In the genomic region with DNA sequence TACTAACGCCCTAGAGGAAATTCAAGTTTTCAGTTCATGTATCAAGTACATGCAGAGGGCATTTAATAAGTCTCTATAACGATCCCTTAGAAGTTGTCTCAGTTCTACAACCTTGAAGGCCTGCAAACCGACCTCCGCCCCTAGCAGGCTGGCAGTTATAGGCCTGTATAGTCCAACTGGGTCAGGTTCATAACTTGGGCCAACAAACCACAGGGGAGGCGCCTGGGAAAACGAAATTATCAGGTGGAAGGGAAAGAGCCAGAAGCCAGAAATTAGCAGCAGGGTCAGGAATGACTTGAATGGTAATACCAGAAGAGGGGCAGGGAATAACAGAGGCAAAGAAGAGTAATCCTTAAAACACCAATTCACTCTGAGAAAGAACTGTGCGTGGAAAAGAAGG, we compare ENCODE assay signal across 8 mouse cellular contexts. TPM values are rescaled to one million over a fixed set of nuclear protein-coding genes. Genes with fewer than 3 reads are reported as not detected.
DNase-seq lines count a peak whose midpoint lies in the region; ATAC-seq and TF ChIP-seq lines count a peak whose summit lies in the region.

No protein-coding gene starts in this region.

- TF ChIP-seq CTCF in stomach, postnatal 0 days (IDR thresholded peaks at IDR 0.05; ENCODE audit: low read depth), result no peak

- peak overlapping the region; percentile 81 for H3K9ac ChIP-seq in forebrain, embryonic 11.5 days (ENCODE audit: low read length)
- peak overlapping the region; percentile 85 for H3K9ac ChIP-seq in hindbrain, embryonic 14.5 days
- peak overlapping the region; percentile 79 for H3K9ac ChIP-seq in stomach, postnatal 0 days (ENCODE audit: low read length)

- ATAC-seq in forebrain, embryonic 11.5 days (replicated peaks; ENCODE audit: low FRiP score), result no peak
- no peak for ATAC-seq in hindbrain, embryonic 14.5 days (ENCODE audit: low FRiP score)
- no peak for ATAC-seq in stomach, postnatal 0 days (ENCODE audit: low FRiP score, low TSS enrichment)
- ATAC-seq in megakaryocyte-erythroid progenitor cell, adult 5-6 weeks (replicated peaks; ENCODE audit: low FRiP score, low TSS enrichment, poor library complexity, severe bottlenecking), result no peak

- 39% methylated on average over 7 of the region's 7 CpGs for WGBS in forebrain, embryonic 11.5 days
- 39% methylated on average over 7 of the region's 7 CpGs for WGBS in hindbrain, embryonic 14.5 days
- 24% methylated on average over 7 of the region's 7 CpGs for WGBS in stomach, postnatal 0 days

- H3K9me3 ChIP-seq in forebrain, embryonic 11.5 days (ENCODE audit: control insufficient read depth, low read length), result no peaks in the 10 kb centered on the region
- no peaks in the 10 kb centered on the region for H3K9me3 ChIP-seq in hindbrain, embryonic 14.5 days (ENCODE audit: control insufficient read depth, low read length)
- H3K9me3 ChIP-seq in stomach, postnatal 0 days (ENCODE audit: control insufficient read depth, low read length), result no peaks in the 10 kb centered on the region

- H3K4me1 ChIP-seq in forebrain, embryonic 11.5 days (replicated peaks; ENCODE audit: control insufficient read depth, insufficient read depth, low read length), result 0 out of 2 replicates have a peak, but pooled peaks cover 2% of the 10 kb centered on the region
- peaks cover 8% of the 10 kb centered on the region for H3K4me1 ChIP-seq in hindbrain, embryonic 14.5 days (replicated peaks; ENCODE audit: control insufficient read depth, insufficient read depth, low read length)
- no peaks in the 10 kb centered on the region for H3K4me1 ChIP-seq in stomach, postnatal 0 days (replicated peaks; ENCODE audit: control insufficient read depth, insufficient read depth)

- no peak overlapping the region for H3K27ac ChIP-seq in forebrain, embryonic 11.5 days (ENCODE audit: low read depth, low read length)
- H3K27ac ChIP-seq in hindbrain, embryonic 14.5 days, result no peak overlapping the region
- peak overlapping the region; percentile 56; the same call in 1 of the 2 replicates for H3K27ac ChIP-seq in stomach, postnatal 0 days (replicated peaks)

- H3K4me3 ChIP-seq in forebrain, embryonic 11.5 days (ENCODE audit: low read depth, low read length), result peak overlapping the region; percentile 90
- H3K4me3 ChIP-seq in hindbrain, embryonic 14.5 days (replicated peaks; ENCODE audit: low read length), result peak overlapping the region; percentile 85
- H3K4me3 ChIP-seq in stomach, postnatal 0 days (ENCODE audit: low read depth, low read length), result peak overlapping the region; percentile 92

- peak overlapping the region; percentile 63 for H3K4me2 ChIP-seq in forebrain, embryonic 11.5 days (ENCODE audit: low read depth, low read length, severe bottlenecking)
- H3K4me2 ChIP-seq in hindbrain, embryonic 14.5 days (replicated peaks), result peak overlapping the region; percentile 74
- H3K4me2 ChIP-seq in stomach, postnatal 0 days (replicated peaks; ENCODE audit: low read depth), result peak overlapping the region; percentile 77

- no peak for TF ChIP-seq EP300 in stomach, postnatal 0 days (optimal IDR thresholded peaks at IDR 0.05)

- peak; percentile 18 to 22 for DNase-seq in cerebellum, adult 18-20 months
- no peak for DNase-seq in cerebellum, adult 11 months
- DNase-seq in adipocyte (ENCODE audit: low spot score) (peak; percentile 82), liver (peak; percentile 28)
- no peak for DNase-seq in forebrain, embryonic 11.5 days (ENCODE audit: low spot score)
- no peak for DNase-seq in hindbrain, embryonic 14.5 days (ENCODE audit: low spot score)
- peak; percentile 34 for DNase-seq in stomach, postnatal 0 days (ENCODE audit: low spot score)

- no peaks in the 10 kb centered on the region; the same call in 1 of the 2 replicates for H3K36me3 ChIP-seq in forebrain, embryonic 11.5 days (ENCODE audit: control insufficient read depth, insufficient read depth, low read length)
- H3K36me3 ChIP-seq in hindbrain, embryonic 14.5 days (replicated peaks; ENCODE audit: control insufficient read depth, insufficient read depth), result peaks cover 8% of the 10 kb centered on the region
- peaks cover 3% of the 10 kb centered on the region for H3K36me3 ChIP-seq in stomach, postnatal 0 days (ENCODE audit: control insufficient read depth, insufficient read depth, low read length)

- no peaks in the 10 kb centered on the region for H3K27me3 ChIP-seq in forebrain, embryonic 11.5 days (ENCODE audit: control insufficient read depth, insufficient read depth, low read length)
- no peaks in the 10 kb centered on the region for H3K27me3 ChIP-seq in hindbrain, embryonic 14.5 days (ENCODE audit: control insufficient read depth, insufficient read depth, low read length)
- H3K27me3 ChIP-seq in stomach, postnatal 0 days (ENCODE audit: control insufficient read depth, insufficient read depth, low read length), result no peaks in the 10 kb centered on the region

RNA-seq across cellular contexts. Expression of a gene that starts 0.8 kb away (rescaled TPM):
- 131 and 135 TPM in 2 replicates for polyA plus RNA-seq in forebrain, embryonic 11.5 days (2014; fragmentation: Nextera tagmentation; extraction: Ambion mirVana)
- 111 and 126 TPM in 2 replicates for polyA plus RNA-seq in hindbrain, embryonic 14.5 days (2014; fragmentation: Nextera tagmentation; extraction: Ambion mirVana)
- polyA plus RNA-seq in stomach, postnatal 0 days (2015; fragmentation: Nextera tagmentation; extraction: Ambion mirVana), result 91.0 and 92.4 TPM in 2 replicates
- 125 and 156 TPM in 2 replicates for total RNA-seq in megakaryocyte-erythroid progenitor cell, adult 5-6 weeks (2014; fragmentation: Nextera tagmentation)
- total RNA-seq in megakaryocyte-erythroid progenitor cell, adult 5-6 weeks (2017), result 350 and 422 TPM in 2 replicates

Comparison
In these comparisons a context has a peak if more than half of its experiments do, and no peak if none do; other contexts are left out.
1. DNase-seq: peak in cerebellum, adult 18-20 months (2 of 2), adipocyte (single experiment), liver (single experiment) and stomach, postnatal 0 days (single experiment); none in cerebellum, adult 11 months (single experiment), forebrain, embryonic 11.5 days (single experiment) and hindbrain, embryonic 14.5 days (single experiment).
2. Peak in every context shown above with its lines, with median percentiles within 50 percentile points of each other: H3K4me2 ChIP-seq, H3K4me3 ChIP-seq and H3K9ac ChIP-seq.